Mouse (Mus musculus): ENCODE data around the gene Galnt10.

DNA sequence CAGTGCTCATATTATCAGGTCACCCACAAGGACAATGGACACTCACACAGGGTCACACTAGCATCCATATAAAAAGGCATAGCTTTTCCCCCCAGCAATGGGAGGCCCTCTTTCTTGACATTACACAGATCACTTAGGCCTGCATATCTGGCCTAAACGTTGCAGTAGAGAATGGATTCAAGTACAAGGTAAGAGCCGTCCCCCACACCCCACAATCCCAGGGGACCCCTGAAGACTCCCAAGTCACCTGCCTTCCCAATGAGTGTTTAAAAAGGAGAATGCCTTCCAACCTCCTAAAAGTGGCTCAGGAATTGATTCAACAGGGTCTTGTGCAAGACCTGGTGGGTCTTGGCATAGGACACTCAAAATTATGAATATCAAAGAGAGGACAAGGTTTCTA is 190.1 kb downstream of the Galnt10 start:
- TF ChIP-seq POLR2A (IDR thresholded peaks at IDR 0.05; ENCODE audit: borderline replicate concordance, insufficient read depth, low read length) (no peak), CTCF (IDR thresholded peaks at IDR 0.05; ENCODE audit: borderline replicate concordance, insufficient read depth, low read depth, low read length) (no peak)

Measured in cerebellum, adult 2 months (tissue).